Mouse (Mus musculus) erythroblast, embryonic 14.5 days (primary cell): ENCODE data around the gene Lrrc55.

Source experiments
- GATA1 ChIP-seq: IDR thresholded peaks from 2 replicates; pipeline ENCODE4 v1.6.1; 2012; ENCODE audit warnings: low read length, inconsistent platforms, mixed read lengths
- TAL1 ChIP-seq: IDR thresholded peaks from 3 replicates; pipeline ENCODE4 v1.6.1; 2012; ENCODE audit warnings: low read length, inconsistent platforms, mixed read lengths

DNA sequence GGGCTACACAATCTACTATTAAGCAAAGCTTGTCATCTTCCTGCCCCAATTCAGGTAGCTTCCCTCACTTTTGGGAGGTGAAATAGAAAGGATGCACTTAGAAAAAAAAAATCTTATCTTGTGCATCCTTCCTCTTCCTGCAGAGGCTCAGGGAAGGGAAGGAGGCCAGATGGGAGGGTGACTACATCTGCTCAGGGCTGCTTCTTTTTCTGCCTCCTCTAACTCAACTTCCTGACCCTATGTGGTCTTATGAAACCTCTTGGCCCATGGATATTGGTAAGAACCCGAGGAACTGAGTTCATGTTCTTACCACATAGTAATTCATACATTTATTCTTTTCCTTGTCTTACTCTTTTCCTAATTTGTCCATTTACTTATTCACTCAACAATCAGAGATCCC lies 61.9 kb downstream of the Lrrc55 start:
- no peak for TF ChIP-seq TAL1
- TF ChIP-seq GATA1 = no peak
